Mouse (Mus musculus) G1E (cell line): ENCODE data around the gene Cldn5.

Source experiments
- CTCF ChIP-seq: IDR thresholded peaks from 2 replicates; pipeline ENCODE4 v1.5.1; 2012; ENCODE audit warnings: low read depth, low read length, inconsistent platforms, mixed read lengths
- GATA1 ChIP-seq: IDR thresholded peaks from 2 replicates; pipeline ENCODE4 v1.6.1; 2012; ENCODE audit warnings: borderline replicate concordance, low read length, inconsistent platforms, mixed read lengths
- GATA2 ChIP-seq: IDR thresholded peaks from 2 replicates; pipeline ENCODE4 v1.6.1; 2012; ENCODE audit warnings: low read depth, low read length, inconsistent platforms, borderline replicate concordance
- TAL1 ChIP-seq: conservative IDR thresholded peaks from 2 replicates; pipeline ENCODE4 v1.6.1; 2012; ENCODE audit warnings: low read depth, low read length, inconsistent platforms, mixed read lengths

DNA sequence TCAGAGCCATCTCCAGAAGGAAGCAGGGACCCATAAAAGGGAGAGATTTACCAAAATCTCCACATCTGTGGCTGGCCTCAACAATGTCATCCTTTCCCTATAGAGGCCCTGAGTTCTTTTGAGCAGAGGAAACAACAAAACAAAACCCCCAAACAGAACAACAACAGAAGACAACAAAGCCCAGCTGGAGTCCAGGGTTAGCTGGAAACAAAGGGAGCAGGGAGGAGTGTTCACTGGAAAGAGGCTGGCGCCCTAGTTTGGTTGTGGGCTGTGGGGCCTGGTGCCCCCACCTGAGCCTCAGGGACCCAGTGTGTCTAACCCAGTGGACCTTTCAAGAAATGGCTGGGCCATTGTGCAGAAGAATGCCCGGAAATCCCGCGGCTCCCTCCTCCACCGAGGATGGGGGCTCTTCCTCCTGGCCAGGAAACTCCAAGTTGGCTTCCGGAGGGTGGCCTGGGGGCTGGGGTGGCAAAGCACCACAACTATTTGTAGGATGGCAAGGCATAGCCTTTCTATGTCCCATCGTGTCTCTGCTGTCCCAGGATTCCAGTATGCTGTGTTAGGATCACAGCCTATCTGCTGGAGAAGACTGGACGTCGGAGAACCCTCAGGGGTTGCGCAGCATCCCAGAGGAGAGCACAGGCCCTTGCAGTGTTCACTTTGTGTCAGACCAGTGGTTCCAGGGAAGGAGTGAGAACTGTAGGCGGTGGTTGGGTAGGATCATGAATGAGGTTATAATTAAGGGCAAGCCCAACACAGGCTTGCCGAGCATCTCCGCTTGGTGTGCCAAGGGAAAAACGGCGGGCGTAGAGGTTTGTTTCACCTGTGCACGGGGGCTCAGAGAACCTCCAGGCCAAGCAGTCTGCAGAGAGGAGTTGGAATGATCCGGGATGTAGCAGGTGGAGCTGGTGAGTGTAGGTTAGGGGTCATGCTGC, 759 bp upstream of the Cldn5 start:
- TF ChIP-seq CTCF (no peak), GATA1 (no peak), GATA2 (no peak), TAL1 (no peak)
